Mouse (Mus musculus) T-helper 17 cell (primary cell): ENCODE data around the gene Sp6.

Experiments
- in situ Hi-C, 2 experiments: fragments of 300-600 bp; cut with MboI, MseI; formaldehyde crosslinking; loops; 1 replicate in 1 of 2; 2 replicates in 1 of 2; pipeline ENCODE4 v1.15.1; 2025; ENCODE audit warnings: high pct_unique_total_duplicates in 2 of 2

The Sp6 gene

DNA sequence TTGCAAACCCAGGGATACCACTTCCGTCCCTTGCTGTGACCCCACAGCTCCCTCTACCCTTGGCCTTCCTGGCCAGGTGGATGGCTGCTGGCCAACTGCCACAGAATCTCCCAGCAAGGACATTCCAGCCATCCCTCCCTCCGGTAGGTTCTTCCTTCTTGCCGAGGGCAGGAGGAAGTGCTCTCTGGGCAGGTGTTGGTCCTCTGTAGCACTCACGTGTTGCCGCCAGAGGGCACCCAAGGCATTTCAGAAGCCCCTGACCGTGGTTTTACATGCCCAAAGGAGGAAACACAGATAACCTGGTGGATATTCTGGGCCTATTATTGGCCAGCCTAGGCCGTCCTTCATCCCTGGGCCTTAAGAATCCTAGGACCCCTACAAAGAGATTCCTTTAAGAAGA is 30.8 kb upstream of the Sp6 start:
- in situ Hi-C loops: loop anchor here in 1 of 2 experiments (5.0 kb wide), 1 partner anchor 40 kb away; no protein-coding TSS in a partner anchor

- in situ Hi-C loops: loop anchor here in 1 of 2 experiments (5.0 kb wide), 1 partner anchor 39 kb away; no protein-coding TSS in a partner anchor
Observed at GRCm38 (mm10) chr11:96982859-96983258, 30.3 kb upstream of the Sp6 start, which contains the start of gene Sp2. Sp2 (minus strand) TSS chr11:96982959.

GRCm38 (mm10) chr11:96984903-96985302 is 28.3 kb upstream of the Sp6 start:
- in situ Hi-C loops: loop anchor here (5.0 kb wide), 1 partner anchor 37 kb away; no protein-coding TSS in a partner anchor

DNA sequence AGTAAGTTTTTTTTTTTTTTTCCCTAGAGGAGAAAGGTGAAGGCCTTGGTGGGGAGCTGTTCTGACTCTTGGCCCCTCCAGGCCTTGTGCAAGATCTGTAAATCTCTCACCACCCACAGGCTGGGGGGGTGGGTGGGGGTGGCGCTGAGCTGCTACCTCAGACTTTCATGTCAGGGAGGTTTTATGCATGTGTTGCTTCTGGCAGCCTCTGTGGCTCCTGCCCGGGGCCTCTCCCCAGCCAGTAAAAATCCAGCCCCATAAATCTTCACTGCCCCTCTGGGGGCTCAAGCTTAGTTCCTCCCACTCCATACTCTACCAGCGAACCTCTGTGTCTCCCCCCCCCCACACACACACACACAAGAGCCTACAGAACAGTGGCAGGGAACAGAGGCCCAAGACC is 26.7 kb upstream of the Sp6 start:
- in situ Hi-C loops: loop anchor here in 1 of 2 experiments (5.0 kb wide), 1 partner anchor 36 kb away; no protein-coding TSS in a partner anchor

DNA sequence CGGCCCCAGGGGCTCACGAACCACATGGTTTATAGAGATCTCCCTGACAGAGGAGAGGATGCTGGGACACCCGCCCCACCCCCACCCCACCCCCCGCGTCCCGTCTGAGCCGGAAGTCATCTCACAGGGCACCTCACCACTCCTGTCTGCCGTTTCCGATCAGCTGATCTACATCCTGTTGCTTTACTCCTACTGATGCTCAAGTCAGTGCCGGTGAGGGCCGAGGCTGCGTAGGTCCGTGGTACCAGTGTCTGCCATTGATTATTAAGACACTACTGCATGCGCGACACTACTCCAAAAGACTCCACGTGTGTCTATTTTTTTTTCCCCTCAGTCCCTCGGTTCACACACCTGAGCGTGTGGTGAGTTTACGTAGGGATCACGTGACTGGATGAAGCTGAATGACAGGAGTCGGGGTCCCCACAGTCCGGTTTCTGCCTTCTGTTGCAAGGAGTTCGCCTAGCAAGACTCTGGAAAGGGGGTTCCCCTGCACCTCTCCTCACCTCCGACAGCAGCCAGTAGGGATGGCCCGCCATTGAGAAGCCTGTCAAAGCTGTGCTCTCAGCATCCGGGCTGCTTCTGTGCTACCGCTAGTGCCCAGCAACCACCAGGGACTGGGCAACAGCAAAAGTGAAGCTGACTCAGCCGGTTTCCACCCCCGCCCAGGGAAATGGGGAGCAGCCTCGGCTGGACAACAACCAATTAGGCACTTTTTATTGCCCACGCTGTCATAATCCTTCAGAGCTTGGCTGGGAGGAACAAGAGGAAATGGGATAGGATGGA is 25.1 kb upstream of the Sp6 start:
- in situ Hi-C loops: loop anchor here in 1 of 2 experiments (5.0 kb wide), 1 partner anchor 34 kb away; no protein-coding TSS in a partner anchor

- in situ Hi-C loops: no loop called here
Observed at GRCm38 (mm10) chr11:96991501-96991900, 21.7 kb upstream of the Sp6 start.

- in situ Hi-C loops: no loop called here
Observed at GRCm38 (mm10) chr11:96992722-96993311, 20.4 kb upstream of the Sp6 start.

DNA sequence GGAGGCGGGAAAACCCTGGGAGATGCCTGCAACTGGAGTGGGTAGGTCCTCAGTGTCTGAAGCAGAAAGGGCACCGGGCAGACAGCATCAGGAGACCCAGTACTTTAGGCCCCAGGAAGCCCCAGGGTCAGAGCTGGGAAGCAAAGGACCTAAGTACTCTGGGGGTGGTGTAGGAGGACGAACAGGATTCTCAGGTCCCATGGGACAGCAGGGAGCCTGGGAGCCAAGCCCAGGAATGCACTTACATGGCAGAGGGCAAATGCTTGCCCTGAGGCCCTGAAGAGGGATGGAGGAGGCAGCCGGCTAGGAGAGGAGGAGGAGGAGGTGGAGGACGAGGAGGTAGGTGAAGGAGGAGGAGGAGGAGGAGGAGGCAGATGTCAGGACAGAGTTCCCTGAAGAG is 18.2 kb upstream of the Sp6 start:
- in situ Hi-C loops: no loop called here

DNA sequence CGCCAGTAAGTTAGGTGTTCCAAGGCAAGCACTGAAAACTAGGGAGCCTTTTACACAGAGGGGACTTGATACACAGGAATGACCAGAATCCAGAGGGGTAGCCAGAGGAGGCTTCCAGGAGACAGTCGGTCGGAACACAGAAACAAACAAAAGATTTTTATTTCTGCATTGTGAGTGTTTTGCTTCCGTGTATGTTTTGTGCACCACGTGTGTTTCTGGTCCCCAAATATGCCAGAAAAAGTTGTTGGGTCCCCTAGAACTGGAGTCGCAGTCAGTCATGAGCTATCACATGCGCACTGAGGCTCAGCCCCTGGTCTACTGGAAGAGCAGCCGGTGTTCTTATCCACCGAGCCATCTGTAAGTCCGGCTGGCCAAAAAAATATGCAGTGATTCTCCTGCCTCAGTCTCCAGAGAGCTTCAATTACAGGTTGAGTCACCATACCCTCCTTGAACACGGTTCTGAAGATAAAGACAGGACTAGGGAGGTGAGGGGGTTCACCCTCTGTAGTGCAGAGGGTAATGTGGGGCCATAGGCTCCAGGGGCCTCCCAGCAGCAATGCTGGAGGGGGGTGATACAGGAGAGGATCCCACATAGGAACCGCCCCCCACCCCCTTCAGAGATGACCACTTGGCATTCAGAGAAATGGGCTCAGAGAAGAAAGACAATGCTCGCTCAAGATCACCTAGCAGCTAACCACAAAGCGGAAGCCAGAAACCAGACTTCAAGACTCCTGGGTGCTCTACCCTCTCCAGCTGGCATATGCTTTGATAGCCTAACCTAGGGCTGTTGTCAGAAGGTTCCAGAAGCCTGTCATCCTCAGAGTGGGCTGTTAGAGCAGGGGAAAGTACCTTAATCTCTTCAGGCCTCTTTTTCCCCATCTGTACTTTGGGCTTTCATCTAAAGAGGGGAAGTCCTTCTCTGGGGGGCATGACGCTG is 17.1 kb upstream of the Sp6 start:
- in situ Hi-C loops: no loop called here

DNA sequence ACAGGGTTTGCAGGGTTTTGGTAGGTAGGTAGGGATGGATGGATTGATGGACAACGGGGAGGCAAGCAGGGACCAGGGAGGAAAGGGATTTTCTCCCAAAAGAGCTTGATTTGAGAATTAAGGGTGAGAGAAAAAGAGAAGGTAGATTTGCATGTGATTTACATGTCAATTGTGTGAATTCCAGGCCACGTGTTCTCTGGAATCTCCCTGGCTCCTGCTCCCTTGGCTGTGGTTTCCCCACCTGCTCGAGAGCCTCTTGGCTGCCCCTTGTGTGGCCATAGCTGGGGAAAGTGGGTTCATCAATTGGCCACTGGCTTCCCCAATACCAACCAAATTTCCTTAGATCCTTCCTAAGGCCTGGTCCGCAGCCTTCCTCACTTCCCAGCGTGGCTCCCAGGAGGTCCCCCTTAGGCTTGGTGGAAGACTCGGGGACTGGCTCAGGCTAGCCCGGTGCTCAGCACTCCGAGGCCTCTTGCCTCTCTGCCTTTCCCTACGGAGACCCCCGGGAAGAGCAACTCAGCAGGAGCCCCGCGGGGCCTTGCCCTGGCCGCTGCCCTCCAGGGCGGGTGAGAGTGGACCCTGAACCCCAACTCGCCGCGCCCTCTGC is 16.3 kb upstream of the Sp6 start:
- in situ Hi-C loops: no loop called here

- in situ Hi-C loops: no loop called here
Observed at GRCm38 (mm10) chr11:96997380-96997956, 15.7 kb upstream of the Sp6 start.

DNA sequence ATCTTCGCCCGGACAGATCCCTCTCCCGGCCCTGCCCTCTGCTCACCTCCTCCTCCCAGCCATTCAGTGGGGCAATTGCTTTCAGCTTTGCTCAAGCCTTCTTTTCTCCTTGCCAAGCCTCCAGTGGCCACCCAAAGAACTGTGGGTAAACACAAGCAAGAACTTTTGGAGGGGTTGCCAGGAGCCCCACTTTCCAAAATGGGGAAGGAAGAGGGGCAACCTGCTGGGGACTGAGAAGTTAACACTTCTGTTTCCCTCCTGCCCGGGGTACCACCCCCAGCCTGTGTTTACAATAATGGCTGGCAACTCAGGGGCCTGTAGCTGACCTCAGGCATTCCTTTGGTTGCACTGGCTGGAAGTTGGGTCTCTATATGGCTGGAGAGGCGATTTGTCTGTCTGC is 10.0 kb upstream of the Sp6 start:
- in situ Hi-C loops: loop anchor here in 1 of 2 experiments (25.0 kb wide), 1 partner anchor 1584 kb away; the partner anchor contains the start of genes Lrrc3c and Ormdl3

DNA sequence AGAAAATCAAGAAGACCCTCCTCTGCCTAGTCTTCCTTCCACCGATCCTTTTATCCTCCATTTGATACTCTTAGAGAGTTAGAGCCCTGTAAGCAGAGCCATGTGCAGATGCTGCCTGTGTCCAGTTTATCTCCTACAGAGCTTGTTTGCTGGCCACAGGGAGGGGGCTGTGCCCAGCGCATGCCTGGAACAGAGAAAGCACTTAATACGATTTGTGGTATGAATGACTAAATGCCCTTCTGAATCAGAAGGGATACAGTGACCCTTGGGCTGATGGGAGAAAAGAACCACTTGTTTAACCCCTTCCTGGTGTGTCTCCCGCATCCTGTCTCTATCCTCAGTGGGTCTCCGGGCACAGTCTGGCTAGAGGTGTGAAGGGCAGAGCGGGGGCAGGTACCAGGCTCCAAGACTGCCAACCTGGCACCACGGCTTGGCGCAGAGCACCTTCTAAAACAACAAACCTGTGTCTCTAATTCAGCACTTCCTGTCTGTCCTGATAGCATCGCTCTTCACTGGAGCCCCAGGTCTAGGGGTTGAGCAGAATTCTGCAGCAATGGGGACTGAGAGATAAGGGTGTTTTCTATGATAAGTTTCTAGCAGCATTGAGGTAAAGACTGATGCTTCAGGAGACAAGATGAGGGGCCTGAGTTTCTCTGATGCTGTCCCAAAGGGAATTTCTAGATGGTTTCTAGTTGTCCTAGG is 6.0 kb upstream of the Sp6 start:
- in situ Hi-C loops: loop anchor here in 1 of 2 experiments (25.0 kb wide), 1 partner anchor 1580 kb away; the partner anchor contains the start of genes Lrrc3c and Ormdl3

- in situ Hi-C loops: loop anchor here in 1 of 2 experiments (25.0 kb wide), 1 partner anchor 1578 kb away; the partner anchor contains the start of genes Lrrc3c and Ormdl3
Observed at GRCm38 (mm10) chr11:97009198-97009790, 3.9 kb upstream of the Sp6 start.

DNA sequence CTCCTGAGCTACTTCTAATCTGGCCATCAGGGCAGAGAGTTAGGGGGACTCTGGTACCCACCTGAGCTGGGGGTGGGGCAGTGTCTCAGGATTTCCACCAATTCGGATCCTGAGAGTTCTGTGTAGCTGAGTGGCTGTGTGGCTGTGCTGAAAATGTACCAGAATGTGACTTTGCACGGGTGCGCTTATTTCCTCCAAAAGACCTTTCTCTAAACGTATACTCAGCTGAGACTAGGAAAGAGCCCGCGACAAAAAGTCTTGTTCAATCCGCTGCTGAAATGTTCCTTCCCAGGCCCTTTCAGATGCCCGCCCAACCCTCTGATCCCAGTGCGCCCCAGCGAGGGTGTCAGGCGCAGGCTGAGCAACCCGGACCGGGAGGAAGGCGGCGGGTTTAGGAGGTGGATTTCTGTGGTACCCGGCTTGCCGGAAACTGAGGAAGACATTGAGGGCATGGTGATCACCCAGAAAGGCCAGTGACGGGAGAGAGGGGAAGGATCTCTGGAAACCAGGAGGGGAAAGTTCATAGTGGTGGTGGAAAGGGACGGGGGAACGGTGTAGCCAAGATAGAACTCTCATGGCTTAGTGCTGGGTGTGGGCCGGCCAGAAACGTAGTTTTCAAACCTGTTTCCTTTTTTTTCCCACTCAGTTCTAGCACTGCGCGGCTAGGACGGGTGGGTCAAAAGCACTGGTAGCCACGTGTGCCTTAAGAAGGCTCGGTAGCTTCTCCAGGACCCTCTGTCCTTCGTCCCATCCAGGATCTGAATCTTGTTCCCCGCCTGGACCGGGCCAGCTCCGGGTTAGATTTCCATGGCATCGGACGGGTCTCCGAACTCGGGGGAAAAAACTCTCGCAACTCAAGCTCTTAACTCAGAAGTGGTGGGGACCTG is 4.7 kb downstream of the Sp6 start:
- in situ Hi-C loops: loop anchor here in 1 of 2 experiments (25.0 kb wide), 1 partner anchor 1569 kb away; the partner anchor contains the start of genes Lrrc3c and Ormdl3

DNA sequence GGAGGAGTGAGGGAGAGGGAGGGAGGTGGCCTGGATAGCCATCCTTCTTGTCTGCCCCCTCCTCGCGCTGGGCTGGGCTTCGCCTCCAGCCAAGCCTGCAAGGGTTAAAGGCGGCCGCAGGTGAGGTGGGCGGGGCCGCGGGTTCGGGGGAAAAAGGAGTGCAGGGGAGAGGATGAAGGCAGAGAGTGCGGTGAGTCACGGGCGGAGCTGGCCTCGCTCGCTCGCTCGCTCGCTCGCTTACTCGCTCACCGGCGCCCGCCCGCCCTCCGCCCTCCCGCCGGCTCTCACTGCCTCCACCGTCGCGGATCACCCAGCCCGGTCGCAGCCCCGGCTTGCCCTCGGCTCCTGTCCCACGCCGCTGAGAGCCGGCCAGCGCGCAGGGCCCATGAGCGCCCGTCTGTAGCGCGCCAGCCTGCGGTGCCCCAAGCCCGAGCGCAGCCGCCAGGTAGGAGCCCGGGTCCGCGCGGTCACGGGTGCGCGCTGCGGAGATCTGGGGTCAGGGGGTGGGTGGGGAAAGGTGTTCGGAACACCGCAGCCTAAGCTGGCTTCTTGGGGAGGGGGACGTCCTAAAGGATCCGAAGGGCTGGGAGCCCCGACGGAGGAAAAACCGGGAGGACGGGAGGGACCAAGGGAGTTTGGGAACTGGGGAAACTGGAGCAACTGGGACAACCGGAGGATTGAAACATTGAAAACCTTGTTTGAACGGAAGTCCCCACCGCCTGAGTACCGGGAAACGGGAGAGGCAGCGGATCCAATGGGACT is 5.6 kb downstream of the Sp6 start:
- in situ Hi-C loops: loop anchor here in 1 of 2 experiments (25.0 kb wide), 1 partner anchor 1569 kb away; the partner anchor contains the start of genes Lrrc3c and Ormdl3

DNA sequence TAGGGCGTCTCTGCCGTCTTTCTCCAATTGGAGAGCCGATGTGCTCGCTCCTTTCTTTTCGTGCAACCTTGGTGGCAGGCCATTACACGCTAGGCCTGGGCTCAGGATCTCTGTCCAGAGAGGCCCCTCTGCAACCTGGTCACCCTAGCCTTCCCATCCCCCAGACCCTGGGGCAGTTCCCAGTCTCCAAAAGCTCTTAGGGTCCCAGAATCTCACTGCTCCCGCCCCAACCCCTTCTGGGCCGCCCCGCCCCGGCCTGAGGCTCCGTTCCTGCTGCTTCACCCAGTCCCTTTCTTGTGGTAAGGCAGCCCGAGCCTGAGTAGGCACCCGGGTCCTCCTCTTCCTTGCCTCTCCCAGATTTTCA is 6.1 kb downstream of the Sp6 start:
- in situ Hi-C loops: loop anchor here in 1 of 2 experiments (25.0 kb wide), 1 partner anchor 1568 kb away; the partner anchor contains the start of genes Lrrc3c and Ormdl3
